Mouse (Mus musculus): ENCODE measurements around the gene Rer1.

Gene Rer1

GRCm38 (mm10) chr4:155024170-155025010 is 61.8 kb downstream of the Rer1 start:
- DNase-seq (ENCODE audit: low spot score in 2 of 2) = peak in 1 of 2 experiments; percentile 49

All from cerebellum, postnatal 4 days (tissue).